Mouse (Mus musculus): Measurements from ENCODE around the gene Appl1. TPM values are rescaled to one million over a fixed set of nuclear protein-coding genes. Genes with fewer than 3 reads are reported as not detected.
"Not testable (repeated sequence)": the region's sequence is repeated elsewhere in the genome, so short reads cannot be mapped to it uniquely, and the experiment has no call there.

Appl1 gene
- polyA plus RNA-seq, 1 experiment = 28.4 TPM

- H3K27me3 ChIP-seq (ENCODE audit: control insufficient read depth, insufficient read depth, low read length) = no peaks in the 10 kb centered on the region
- no peak overlapping the region for H3K4me3 ChIP-seq (replicated peaks; ENCODE audit: insufficient read depth, low read depth, low read length)
- WGBS = 49% methylated on average over 6 of the region's 6 CpGs
- no peak for DNase-seq
- TF ChIP-seq CTCF (IDR thresholded peaks at IDR 0.05; ENCODE audit: borderline replicate concordance, insufficient read depth, low read depth, low read length) (no peak), POLR2A (IDR thresholded peaks at IDR 0.05; ENCODE audit: borderline replicate concordance, insufficient read depth, low read length) (no peak)
- no peak overlapping the region for H3K27ac ChIP-seq (ENCODE audit: insufficient read depth, low read length)
- H3K4me1 ChIP-seq (ENCODE audit: control insufficient read depth, insufficient read depth, low read length) = peaks cover 3% of the 10 kb centered on the region; the same call in 1 of the 2 replicates
These were observed 59.8 kb downstream of the Appl1 start for GRCm38 (mm10) chr14:26911201-26911600.

DNA sequence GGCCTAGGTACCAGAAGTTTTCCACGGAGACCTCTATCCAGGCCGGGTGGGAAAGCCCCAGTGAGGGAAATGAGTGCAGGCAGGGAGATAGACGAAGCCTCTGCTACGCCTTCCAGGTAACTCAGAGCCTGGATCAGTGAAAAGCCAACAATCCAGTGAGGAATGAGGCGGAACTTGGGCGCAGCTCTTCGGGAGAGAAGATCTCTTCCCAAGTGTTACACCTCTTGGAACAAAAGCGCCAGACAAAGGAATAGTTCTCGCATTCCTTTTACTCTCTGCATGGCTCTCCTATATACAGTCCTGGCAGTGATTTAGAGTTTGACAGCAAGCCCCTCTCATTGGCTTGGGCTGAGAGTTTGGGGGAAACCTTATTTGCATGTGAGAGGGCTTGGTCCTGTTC lies 60.6 kb downstream of the Appl1 start:
- not testable (repeated sequence) for H3K27me3 ChIP-seq (ENCODE audit: control insufficient read depth, insufficient read depth, low read length)

GRCm38 (mm10) chr14:26907401-26907800 lies 63.6 kb downstream of the Appl1 start:
- TF ChIP-seq CTCF (IDR thresholded peaks at IDR 0.05; ENCODE audit: borderline replicate concordance, insufficient read depth, low read depth, low read length) (no peak), POLR2A (IDR thresholded peaks at IDR 0.05; ENCODE audit: borderline replicate concordance, insufficient read depth, low read length) (no peak)
- no peak overlapping the region for H3K4me3 ChIP-seq (replicated peaks; ENCODE audit: insufficient read depth, low read depth, low read length)
- no peak overlapping the region for H3K27ac ChIP-seq (ENCODE audit: insufficient read depth, low read length)
- 76% methylated on average over 4 of the region's 4 CpGs for WGBS
- H3K27me3 ChIP-seq (ENCODE audit: control insufficient read depth, insufficient read depth, low read length) = no peaks in the 10 kb centered on the region
- no peaks in the 10 kb centered on the region for H3K4me1 ChIP-seq (ENCODE audit: control insufficient read depth, insufficient read depth, low read length)
- no peak for DNase-seq

More for the DNA sequence above, 60.6 kb downstream of the Appl1 start:
- not testable (repeated sequence) for H3K27ac ChIP-seq (ENCODE audit: insufficient read depth, low read length); H3K4me3 ChIP-seq (replicated peaks; ENCODE audit: insufficient read depth, low read depth, low read length); DNase-seq; H3K4me1 ChIP-seq (ENCODE audit: control insufficient read depth, insufficient read depth, low read length)
- WGBS = 50% methylated on average over 9 of the region's 9 CpGs

DNA sequence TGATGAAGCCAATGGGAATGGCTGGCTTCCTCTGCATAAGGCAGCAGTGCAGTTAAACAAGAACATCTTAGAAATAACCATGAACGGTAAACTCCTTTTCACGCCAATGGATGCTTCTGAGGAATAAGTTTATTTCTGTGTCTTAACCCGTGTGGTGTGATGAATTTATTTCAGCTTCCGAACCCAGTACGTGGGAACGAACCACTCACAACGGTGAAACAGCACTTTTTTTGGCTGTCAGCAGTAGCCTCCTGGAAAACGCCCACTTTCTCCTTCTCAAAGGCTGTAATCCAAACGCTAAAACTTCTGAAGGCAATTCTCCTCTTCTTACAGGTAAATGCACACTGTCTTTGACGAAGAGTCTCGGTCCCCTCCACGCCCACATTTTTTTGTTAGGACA lies 70.1 kb downstream of the Appl1 start:
- Histone ChIP-seq H3K27ac (ENCODE audit: insufficient read depth, low read length) (no peak overlapping the region), H3K27me3 (ENCODE audit: control insufficient read depth, insufficient read depth, low read length) (no peaks in the 10 kb centered on the region), H3K4me3 (replicated peaks; ENCODE audit: insufficient read depth, low read depth, low read length) (no peak overlapping the region), H3K4me1 (ENCODE audit: control insufficient read depth, insufficient read depth, low read length) (no peaks in the 10 kb centered on the region)
- WGBS = 90% methylated on average over 12 of the region's 12 CpGs
- no peak for TF ChIP-seq CTCF (IDR thresholded peaks at IDR 0.05; ENCODE audit: borderline replicate concordance, insufficient read depth, low read depth, low read length)
- DNase-seq = no peak

- Histone ChIP-seq H3K27me3 (ENCODE audit: control insufficient read depth, insufficient read depth, low read length) (no peaks in the 10 kb centered on the region), H3K4me3 (replicated peaks; ENCODE audit: insufficient read depth, low read depth, low read length) (no peak overlapping the region), H3K27ac (ENCODE audit: insufficient read depth, low read length) (no peak overlapping the region), H3K4me1 (ENCODE audit: control insufficient read depth, insufficient read depth, low read length) (no peaks in the 10 kb centered on the region)
- TF ChIP-seq POLR2A (IDR thresholded peaks at IDR 0.05; ENCODE audit: borderline replicate concordance, insufficient read depth, low read length) (no peak), CTCF (IDR thresholded peaks at IDR 0.05; ENCODE audit: borderline replicate concordance, insufficient read depth, low read depth, low read length) (no peak)
- 83% methylated on average over 2 of the region's 2 CpGs for WGBS
- no peak for DNase-seq
These were observed 71.5 kb downstream of the Appl1 start for GRCm38 (mm10) chr14:26899490-26899889.

- DNase-seq = no peak
- no peak within 1 kb of the TSS for H3K4me3 ChIP-seq (replicated peaks; ENCODE audit: insufficient read depth, low read depth, low read length)
- H3K27me3 ChIP-seq (ENCODE audit: control insufficient read depth, insufficient read depth, low read length) = no peaks in the 10 kb centered on the region
- WGBS = 90% methylated on average over 4 of the region's 4 CpGs
- H3K27ac ChIP-seq (ENCODE audit: insufficient read depth, low read length) = no peak within 1 kb of the TSS
- no peak for TF ChIP-seq POLR2A (IDR thresholded peaks at IDR 0.05; ENCODE audit: borderline replicate concordance, insufficient read depth, low read length)
- no peak for TF ChIP-seq CTCF (IDR thresholded peaks at IDR 0.05; ENCODE audit: borderline replicate concordance, insufficient read depth, low read depth, low read length)
- H3K4me1 ChIP-seq (ENCODE audit: control insufficient read depth, insufficient read depth, low read length) = no peaks in the 10 kb centered on the region
These were observed 76.6 kb downstream of the Appl1 start, which contains the start of gene Asb14 for GRCm38 (mm10) chr14:26894392-26894791. Gene Asb14 (plus strand): TSS chr14:26894557.

DNA sequence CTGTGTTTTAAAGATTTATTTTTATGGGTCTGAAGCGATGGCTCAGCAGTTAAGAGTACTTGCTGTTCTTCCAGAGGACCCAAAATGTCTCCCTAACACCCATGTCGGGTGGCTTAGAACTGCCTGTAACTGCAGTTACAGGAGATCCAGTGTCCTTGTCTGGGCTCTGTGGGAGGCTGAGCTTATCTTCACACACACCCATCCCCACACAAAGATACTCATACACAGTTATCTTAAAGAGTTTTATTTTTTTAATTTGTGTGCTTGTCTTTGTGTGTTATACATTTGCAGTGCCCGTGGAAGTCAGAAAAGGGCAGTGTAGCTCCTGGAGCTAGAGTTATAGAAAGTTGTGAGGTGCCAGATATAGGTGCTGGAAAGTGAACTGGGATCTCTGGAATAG lies 80.3 kb downstream of the Appl1 start:
- no peak overlapping the region for H3K4me3 ChIP-seq (replicated peaks; ENCODE audit: insufficient read depth, low read depth, low read length)
- no peak for DNase-seq
- H3K27ac ChIP-seq (ENCODE audit: insufficient read depth, low read length) = no peak overlapping the region
- no peaks in the 10 kb centered on the region for H3K27me3 ChIP-seq (ENCODE audit: control insufficient read depth, insufficient read depth, low read length)
- 96% methylated on average over 3 of the region's 3 CpGs for WGBS
- no peaks in the 10 kb centered on the region for H3K4me1 ChIP-seq (ENCODE audit: control insufficient read depth, insufficient read depth, low read length)
- TF ChIP-seq POLR2A (IDR thresholded peaks at IDR 0.05; ENCODE audit: borderline replicate concordance, insufficient read depth, low read length) (no peak), CTCF (IDR thresholded peaks at IDR 0.05; ENCODE audit: borderline replicate concordance, insufficient read depth, low read depth, low read length) (no peak)

GRCm38 (mm10) chr14:26887244-26887643 lies 83.8 kb downstream of the Appl1 start:
- 35% methylated on average over 3 of the region's 3 CpGs for WGBS
- H3K27me3 ChIP-seq (ENCODE audit: control insufficient read depth, insufficient read depth, low read length) = no peaks in the 10 kb centered on the region
- H3K27ac ChIP-seq (ENCODE audit: insufficient read depth, low read length) = no peak overlapping the region
- no peak for DNase-seq
- no peak for TF ChIP-seq POLR2A (IDR thresholded peaks at IDR 0.05; ENCODE audit: borderline replicate concordance, insufficient read depth, low read length)
- no peak for TF ChIP-seq CTCF (IDR thresholded peaks at IDR 0.05; ENCODE audit: borderline replicate concordance, insufficient read depth, low read depth, low read length)
- no peak overlapping the region for H3K4me3 ChIP-seq (replicated peaks; ENCODE audit: insufficient read depth, low read depth, low read length)
- H3K4me1 ChIP-seq (ENCODE audit: control insufficient read depth, insufficient read depth, low read length) = no peaks in the 10 kb centered on the region
